Mouse (Mus musculus) large intestine, adult 2 months (tissue): ENCODE data around the gene Gpr89. TPM values are rescaled to one million over a fixed set of nuclear protein-coding genes. Genes with fewer than 3 reads are reported as not detected.

ENCODE experiments used
- DNase-seq: peaks from one replicate; pipeline ENCODE4 v3.0.0-alpha.2; 2012; ENCODE audit warnings: low read depth, low spot score
- WGBS: fragments of 180-500 bp; shearing (Covaris S2); methylation state at CpG from one replicate; pipeline ENCODE4 v1.1.7; 2018; 5-methylcytosine and 5-hydroxymethylcytosine counted together
- polyA plus RNA-seq: library from polyadenylated mRNA; depleted of rRNA; stranded (reverse); fragments of >200 nt; gene quantifications from 2 replicates; pipeline ENCODE4 v1.2.3, GENCODE M21; 2012; rRNA removed

The Gpr89 gene
- polyA plus RNA-seq, 1 experiment: 28.0 TPM

- no peak for DNase-seq
- WGBS: 81% methylated on average over 1 of the region's 1 CpGs
These were observed 76.2 kb downstream of the Gpr89 start, which contains the start of the genes Pdzk1 and Cd160 for GRCm38 (mm10) chr3:96828984-96829383. TSS of gene Pdzk1 (plus strand) at chr3:96829284. TSS of gene Cd160 (minus strand) at chr3:96829351.

GRCm38 (mm10) chr3:96828308-96828864 lies 76.8 kb downstream of the Gpr89 start:
- DNase-seq: no peak
- WGBS: 25% methylated on average over 15 of the region's 15 CpGs

GRCm38 (mm10) chr3:96825261-96825660 lies 79.9 kb downstream of the Gpr89 start:
- 58% methylated on average over 11 of the region's 11 CpGs for WGBS
- DNase-seq: no peak

GRCm38 (mm10) chr3:96824614-96825013 lies 80.5 kb downstream of the Gpr89 start:
- WGBS: 78% methylated on average over 12 of the region's 12 CpGs
- DNase-seq: no peak

- no peak for DNase-seq
- 25% methylated on average over 3 of the region's 3 CpGs for WGBS
These were observed 81.4 kb downstream of the Gpr89 start for GRCm38 (mm10) chr3:96823701-96824100.

- WGBS: 87% methylated on average over 4 of the region's 4 CpGs
- no peak for DNase-seq
These were observed 83.6 kb downstream of the Gpr89 start for GRCm38 (mm10) chr3:96821581-96821980.

GRCm38 (mm10) chr3:96820116-96820915 lies 84.8 kb downstream of the Gpr89 start:
- WGBS: 74% methylated on average over 6 of the region's 6 CpGs
- DNase-seq: no peak

Other genes with a start within 250 kb of the Gpr89 start
- 0.43 and 0.66 TPM in 2 replicates for gene Ankrd35, start 235.2 kb downstream of the Gpr89 start, polyA plus RNA-seq
- gene Pias3, start 209.0 kb downstream of the Gpr89 start, polyA plus RNA-seq: 17.5 and 23.4 TPM in 2 replicates
- 1.8 and 2.8 TPM in 2 replicates for gene Nudt17, start 196.8 kb downstream of the Gpr89 start, polyA plus RNA-seq
- gene Polr3c, start 177.7 kb downstream of the Gpr89 start, polyA plus RNA-seq: 46.2 and 63.9 TPM in 2 replicates
- gene Rnf115, start 177.7 kb downstream of the Gpr89 start, polyA plus RNA-seq: 21.2 and 30.1 TPM in 2 replicates
- 42.7 and 83.0 TPM in 2 replicates for gene Pdzk1, start 76.1 kb downstream of the Gpr89 start, polyA plus RNA-seq
- 4.2 and 5.2 TPM in 2 replicates for gene Cd160, start 76.0 kb downstream of the Gpr89 start, polyA plus RNA-seq
- gene Gja5, start 653 bp downstream of the Gpr89 start, polyA plus RNA-seq: 1.8 and 2.1 TPM in 2 replicates
- not detected in 2 replicates for gene Gja8, start 20.7 kb upstream of the Gpr89 start, polyA plus RNA-seq